Mouse (Mus musculus): ENCODE data around the gene St3gal5.
"Not testable (repeated sequence)": the region's sequence is repeated elsewhere in the genome, so short reads cannot be mapped to it uniquely, and the experiment has no call there.

Gene St3gal5

GRCm38 (mm10) chr6:72132671-72133214, 35.4 kb downstream of the St3gal5 start:
- DNase-seq (ENCODE audit: low spot score in 2 of 2), result no peak

GRCm38 (mm10) chr6:72134850-72135515, 37.6 kb downstream of the St3gal5 start:
- DNase-seq (ENCODE audit: low spot score in 2 of 2), result no peak

- no peak for DNase-seq (ENCODE audit: low spot score in 2 of 2)
These were observed 38.6 kb downstream of the St3gal5 start for GRCm38 (mm10) chr6:72136016-72136415.

DNA sequence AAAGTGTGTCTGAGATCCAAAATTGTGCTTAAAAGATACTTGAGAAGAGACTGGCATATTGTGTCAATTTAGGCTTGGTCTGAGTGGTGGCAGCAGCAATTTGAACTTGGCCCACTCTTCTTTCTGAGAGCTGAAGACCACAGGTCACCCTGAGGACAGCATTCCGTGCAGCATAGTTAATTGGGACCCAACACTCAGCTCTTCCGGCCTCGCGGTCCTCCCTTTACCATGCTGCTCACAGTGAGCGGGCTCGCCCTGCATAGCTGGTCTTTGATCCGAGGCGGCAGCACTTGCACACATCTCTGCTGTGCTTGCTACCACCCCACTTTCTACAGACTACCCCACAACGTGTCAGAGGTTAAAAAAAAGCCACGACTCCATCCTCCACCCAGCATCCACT, 39.2 kb downstream of the St3gal5 start:
- no peak for DNase-seq (ENCODE audit: low spot score in 2 of 2)

DNA sequence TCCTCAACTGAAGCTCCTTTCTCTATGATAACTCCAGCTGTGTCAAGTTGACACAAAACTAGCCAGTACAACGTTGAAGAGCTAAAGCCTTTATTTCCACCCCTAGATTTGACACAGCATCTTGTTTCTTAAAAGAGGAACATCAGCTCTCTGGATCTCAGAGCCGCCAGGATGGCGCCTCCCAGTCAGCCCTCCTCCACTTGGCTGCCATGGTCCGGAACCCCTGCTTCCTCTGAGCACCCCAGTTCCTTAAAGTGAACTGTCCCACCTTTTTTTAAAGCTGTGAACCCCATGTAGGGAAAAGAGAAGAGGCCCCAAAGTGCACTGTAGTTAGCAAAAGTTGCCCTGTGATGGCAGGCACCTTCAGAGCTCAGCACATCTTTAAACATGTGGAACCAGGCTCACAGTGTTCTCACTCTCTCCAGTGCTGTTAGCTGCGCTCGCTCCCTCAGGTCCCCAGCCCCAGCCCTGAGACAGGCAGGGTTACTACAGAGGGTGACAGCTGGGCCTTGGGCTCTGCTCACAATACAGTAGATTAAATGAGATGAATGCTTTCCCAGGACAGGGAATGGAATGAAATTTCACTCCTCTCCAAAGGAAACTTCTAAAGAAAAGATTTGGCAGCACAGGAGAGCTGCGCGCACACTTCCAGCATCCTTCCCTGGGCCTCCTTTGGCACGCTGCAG, 42.3 kb downstream of the St3gal5 start:
- no peak for DNase-seq (ENCODE audit: low spot score in 2 of 2)

DNA sequence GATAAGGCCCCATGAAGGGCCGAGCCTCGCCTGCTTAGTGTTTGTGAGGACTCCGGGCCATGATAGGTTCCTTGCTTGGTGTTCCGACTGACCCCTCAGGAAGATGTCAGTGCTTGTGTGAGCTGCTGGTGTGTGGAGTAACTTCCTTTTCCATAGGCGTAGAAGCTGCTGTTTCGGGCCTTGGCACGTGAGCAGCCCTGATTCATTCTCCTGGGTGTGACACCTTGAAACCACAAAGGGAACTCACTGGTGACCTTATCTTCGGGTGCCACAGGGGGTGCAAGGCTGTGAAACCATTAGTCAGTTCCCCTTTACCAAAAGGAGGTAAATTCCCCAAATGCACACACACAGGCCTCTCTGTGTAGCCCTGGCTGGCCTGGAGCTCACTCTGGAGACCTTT, 43.0 kb downstream of the St3gal5 start:
- peak; percentile 56 to 75 for DNase-seq (ENCODE audit: low spot score in 2 of 2)

GRCm38 (mm10) chr6:72141191-72141590, 43.8 kb downstream of the St3gal5 start:
- no peak for DNase-seq (ENCODE audit: low spot score in 2 of 2)

DNA sequence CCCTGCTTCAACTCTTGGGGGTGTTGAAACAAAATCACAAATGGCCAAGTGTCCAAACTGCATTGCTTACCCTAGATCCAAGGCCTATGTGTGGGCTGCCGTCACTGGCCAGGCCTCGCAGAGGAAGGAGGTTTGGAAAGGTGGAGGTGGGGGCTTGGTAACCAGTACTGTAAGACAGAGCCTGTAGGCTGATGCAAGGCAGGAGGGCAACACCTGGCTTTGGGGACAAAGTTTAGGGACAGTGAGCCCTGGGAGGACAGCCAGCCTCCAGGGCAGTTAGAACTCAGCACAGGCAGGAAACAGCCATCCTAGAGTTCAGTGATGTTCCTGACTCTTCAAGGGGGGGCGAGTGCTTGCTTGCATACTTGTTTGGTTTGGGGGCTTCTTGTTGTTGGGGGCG, 45.2 kb downstream of the St3gal5 start:
- DNase-seq (ENCODE audit: low spot score in 2 of 2), result no peak

- DNase-seq (ENCODE audit: low spot score in 2 of 2), result no peak
These were observed 47.0 kb downstream of the St3gal5 start for GRCm38 (mm10) chr6:72144353-72144752.

GRCm38 (mm10) chr6:72146803-72147202, 49.4 kb downstream of the St3gal5 start:
- no peak for DNase-seq (ENCODE audit: low spot score in 2 of 2)

DNA sequence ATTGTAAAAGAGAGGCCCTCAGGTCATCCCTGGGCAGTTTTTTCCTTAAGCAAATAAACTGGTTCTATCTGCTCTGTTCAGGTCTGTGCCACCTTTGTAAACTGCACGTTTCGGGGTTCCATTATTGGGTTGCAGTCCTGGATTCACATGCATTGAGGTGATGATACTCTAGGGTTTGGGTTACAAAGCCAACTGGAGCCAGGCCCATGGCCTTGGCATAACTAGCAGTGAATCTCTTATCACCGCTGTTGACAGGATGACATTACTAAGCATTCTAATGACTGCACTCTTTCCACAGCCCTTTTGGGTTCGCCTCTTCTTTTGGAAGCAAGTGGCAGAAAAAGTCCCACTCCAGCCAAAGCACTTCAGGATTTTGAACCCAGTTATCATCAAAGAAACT, 51.3 kb downstream of the St3gal5 start:
- DNase-seq (ENCODE audit: low spot score in 2 of 2), result no peak

- DNase-seq (ENCODE audit: low spot score in 2 of 2), result no peak
These were observed 52.4 kb downstream of the St3gal5 start for GRCm38 (mm10) chr6:72149797-72150196.

DNA sequence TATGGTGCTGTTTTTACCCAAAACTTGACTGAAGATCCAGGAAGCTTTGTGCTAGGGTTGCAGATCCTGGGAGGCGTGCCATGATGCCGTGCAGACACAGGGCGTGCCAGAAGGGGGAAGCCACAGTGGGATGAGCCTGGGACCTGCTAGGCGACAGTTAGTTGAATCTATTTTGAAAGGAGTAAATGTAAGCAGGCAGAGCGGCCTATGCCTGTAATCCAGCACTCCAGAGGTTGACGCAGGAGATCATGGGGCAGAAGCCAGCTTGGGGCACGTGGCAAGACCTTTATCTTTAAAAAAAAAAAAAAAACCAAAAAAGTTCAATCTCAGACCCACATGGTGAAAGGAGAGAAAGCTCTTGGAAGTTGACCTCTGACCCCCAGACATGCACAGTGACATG, 55.3 kb downstream of the St3gal5 start:
- no peak for DNase-seq (ENCODE audit: low spot score in 2 of 2)

DNA sequence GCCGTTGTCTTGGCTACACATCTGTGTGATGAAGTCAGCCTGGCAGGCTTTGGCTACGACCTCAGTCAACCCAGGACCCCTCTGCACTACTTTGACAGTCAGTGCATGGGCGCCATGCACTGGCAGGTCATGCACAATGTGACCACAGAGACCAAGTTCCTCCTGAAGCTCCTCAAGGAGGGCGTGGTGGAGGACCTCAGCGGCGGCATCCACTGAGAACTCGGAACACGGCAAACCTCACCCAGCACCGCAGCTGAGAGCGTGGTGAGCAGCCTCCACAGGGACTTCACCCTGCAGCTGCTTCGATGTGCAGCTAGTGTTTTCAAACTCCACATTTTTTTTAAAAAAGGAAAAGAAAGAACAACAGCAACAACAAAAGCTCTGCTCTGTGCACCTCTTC, 56.1 kb downstream of the St3gal5 start:
- DNase-seq (ENCODE audit: low spot score in 2 of 2), result peak in 1 of 2 experiments; percentile 39

- DNase-seq (ENCODE audit: low spot score in 2 of 2), result not testable (repeated sequence)
These were observed 56.6 kb downstream of the St3gal5 start for GRCm38 (mm10) chr6:72154008-72154407.

DNA sequence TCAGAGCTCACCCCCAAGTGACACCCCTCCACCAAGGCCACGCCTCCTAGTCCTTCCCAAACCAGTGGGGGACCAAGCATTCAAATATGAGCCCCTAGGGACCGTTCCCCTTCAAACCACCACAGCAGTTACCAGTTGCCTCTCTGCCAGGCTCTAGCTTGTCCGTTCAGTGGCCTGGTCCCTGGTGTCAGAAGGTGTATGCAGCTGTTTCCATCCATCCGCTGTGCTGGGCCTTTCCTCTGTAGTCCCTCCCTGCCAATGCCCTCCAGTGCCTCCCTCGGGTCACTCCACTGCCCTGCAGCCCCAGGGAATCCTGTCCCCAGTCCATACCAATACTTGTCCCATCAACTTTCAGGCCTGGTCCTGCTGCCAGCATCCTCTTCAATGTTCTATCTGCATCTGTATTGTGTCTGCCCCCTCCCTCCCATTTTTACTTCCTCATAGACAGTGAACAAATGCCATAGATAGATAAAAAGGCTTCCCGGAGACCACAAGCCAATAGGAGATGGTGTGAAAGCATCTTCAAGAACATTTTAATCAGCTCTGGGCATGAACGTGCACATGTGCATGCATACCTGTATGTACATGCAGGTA, 57.6 kb downstream of the St3gal5 start:
- no peak for DNase-seq (ENCODE audit: low spot score in 2 of 2)

GRCm38 (mm10) chr6:72155649-72156048, 58.3 kb downstream of the St3gal5 start:
- peak in 1 of 2 experiments; percentile 31 for DNase-seq (ENCODE audit: low spot score in 2 of 2)

- DNase-seq (ENCODE audit: low spot score in 2 of 2), result no peak
These were observed 61.8 kb downstream of the St3gal5 start for GRCm38 (mm10) chr6:72158966-72159764.

DNA sequence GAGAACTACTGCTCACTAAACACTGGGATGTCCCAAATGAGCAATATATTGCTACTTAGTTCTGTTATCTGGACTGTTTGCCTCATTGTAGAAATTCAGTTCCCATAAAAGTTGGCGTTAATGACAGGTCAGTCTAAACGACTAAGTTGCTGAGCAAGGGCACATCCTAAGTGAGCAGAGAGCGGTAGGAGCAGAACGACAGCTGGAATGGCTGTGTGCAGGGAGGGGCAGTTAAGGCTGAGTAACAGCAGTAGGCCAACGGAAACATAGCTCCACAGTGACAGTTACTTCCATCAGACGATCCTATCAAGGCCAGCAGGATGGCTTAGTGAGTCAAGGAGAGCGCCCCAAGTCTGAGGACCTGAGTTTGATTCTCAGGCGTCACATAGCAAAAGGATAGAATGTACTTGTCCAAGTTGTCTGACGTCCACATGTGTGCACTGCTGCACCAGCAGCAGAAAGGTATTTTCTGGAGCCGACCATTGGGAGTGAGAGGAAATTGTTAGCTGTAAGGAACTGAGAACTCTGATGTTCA, 62.5 kb downstream of the St3gal5 start:
- no peak for DNase-seq (ENCODE audit: low spot score in 2 of 2)

DNA sequence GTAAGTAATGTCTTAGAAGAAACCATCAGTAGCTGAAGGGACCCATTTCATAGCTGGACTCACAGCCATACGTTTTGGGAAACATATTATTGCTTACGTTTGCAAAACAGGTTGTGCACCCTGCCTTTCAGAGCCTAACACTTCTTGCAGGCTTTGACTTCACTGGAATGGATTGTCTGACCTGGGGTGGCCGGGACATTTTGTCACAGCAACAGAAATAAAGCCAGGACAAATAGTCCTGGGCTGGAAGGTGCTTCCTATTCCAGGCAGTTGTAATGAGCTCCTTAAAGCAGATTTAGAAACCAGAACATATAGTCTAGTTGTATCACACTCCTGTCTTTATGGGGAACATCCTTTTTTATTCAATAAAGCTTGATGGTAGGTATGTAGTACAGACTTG, 63.6 kb downstream of the St3gal5 start:
- DNase-seq (ENCODE audit: low spot score in 2 of 2), result no peak

DNA sequence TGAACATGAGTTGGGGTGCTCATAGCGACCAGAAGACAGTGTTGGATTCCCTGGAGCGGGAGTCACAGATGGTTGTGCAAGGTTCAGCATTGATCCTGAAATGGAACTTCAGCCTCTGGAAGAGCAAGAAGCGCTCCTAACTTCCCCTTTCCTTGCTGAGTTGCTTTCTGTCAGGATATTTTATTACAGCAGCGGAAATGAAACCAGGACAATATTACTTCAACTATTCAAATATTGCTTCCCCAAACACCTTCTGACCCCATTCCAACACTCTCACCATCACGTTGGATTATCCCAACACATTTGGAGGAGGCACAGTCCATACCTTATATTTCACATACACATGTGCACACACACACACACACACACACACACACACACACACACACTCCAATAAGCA, 64.4 kb downstream of the St3gal5 start:
- no peak for DNase-seq (ENCODE audit: low spot score in 2 of 2)
